Mouse (Mus musculus) cortical plate, adult 2 months (tissue): ENCODE results near the gene Zdhhc19. TPM values are rescaled to one million over a fixed set of nuclear protein-coding genes. Genes with fewer than 3 reads are reported as not detected.

Source experiments
- H3K27ac ChIP-seq: fragments of 200-500 bp; 2 replicates; pipeline ENCODE4 v1.5.1; 2012; ENCODE audit warnings: low read length, control low read depth, inconsistent platforms; ENCODE audit not compliant: insufficient read depth
- H3K4me1 ChIP-seq: fragments of 200-500 bp; 2 replicates; pipeline ENCODE4 v1.6.1; 2011; ENCODE audit warnings: low read length; ENCODE audit not compliant: control insufficient read depth, insufficient read depth
- H3K4me3 ChIP-seq: fragments of 200-500 bp; 2 replicates; pipeline ENCODE4 v1.5.1; 2011; ENCODE audit warnings: mild to moderate bottlenecking, low read length, control low read depth; ENCODE audit not compliant: insufficient read depth
- CTCF ChIP-seq: fragments of 200-500 bp; IDR thresholded peaks from 2 replicates; pipeline ENCODE4 v1.5.1; 2011; ENCODE audit warnings: mild to moderate bottlenecking, control low read depth, low read length; ENCODE audit not compliant: insufficient read depth; ENCODE audit errors: extremely low read depth
- POLR2A ChIP-seq: fragments of 200-500 bp; IDR thresholded peaks from 2 replicates; pipeline ENCODE4 v1.6.1; 2011; ENCODE audit warnings: mild to moderate bottlenecking, low read length, control low read depth; ENCODE audit not compliant: insufficient read depth; ENCODE audit errors: extremely low read depth
- polyA plus RNA-seq: library from polyadenylated mRNA; depleted of rRNA; stranded (reverse); fragments of >200 nt; gene quantifications from 2 replicates; pipeline ENCODE4 v1.2.3, GENCODE M21; 2012

The Zdhhc19 gene
- polyA plus RNA-seq, 1 experiment = not detected

GRCm38 (mm10) chr16:32522578-32523194 is 26.6 kb downstream of the Zdhhc19 start:
- peaks cover 15% of the 10 kb centered on the region for H3K4me1 ChIP-seq
- TF ChIP-seq CTCF (no peak), POLR2A (no peak)
- H3K4me3 ChIP-seq = no peak overlapping the region
- no peak overlapping the region for H3K27ac ChIP-seq

GRCm38 (mm10) chr16:32523462-32524243 is 27.6 kb downstream of the Zdhhc19 start:
- peak overlapping the region; percentile 66; the same call in 1 of the 2 replicates for H3K27ac ChIP-seq
- TF ChIP-seq POLR2A (no peak), CTCF (no peak)
- no peak overlapping the region for H3K4me3 ChIP-seq
- peaks cover 15% of the 10 kb centered on the region for H3K4me1 ChIP-seq

GRCm38 (mm10) chr16:32524244-32524615 is 28.2 kb downstream of the Zdhhc19 start:
- Histone ChIP-seq H3K4me1 (peaks cover 15% of the 10 kb centered on the region), H3K4me3 (no peak overlapping the region), H3K27ac (peak overlapping the region; percentile 66; the same call in 1 of the 2 replicates)
- no peak for TF ChIP-seq POLR2A
- TF ChIP-seq CTCF = no peak

GRCm38 (mm10) chr16:32526906-32527305 is 30.8 kb downstream of the Zdhhc19 start:
- no peak for TF ChIP-seq CTCF
- TF ChIP-seq POLR2A = no peak
- peaks cover 8% of the 10 kb centered on the region; the same call in 1 of the 2 replicates for H3K4me1 ChIP-seq
- no peak overlapping the region for H3K27ac ChIP-seq
- no peak overlapping the region for H3K4me3 ChIP-seq

DNA sequence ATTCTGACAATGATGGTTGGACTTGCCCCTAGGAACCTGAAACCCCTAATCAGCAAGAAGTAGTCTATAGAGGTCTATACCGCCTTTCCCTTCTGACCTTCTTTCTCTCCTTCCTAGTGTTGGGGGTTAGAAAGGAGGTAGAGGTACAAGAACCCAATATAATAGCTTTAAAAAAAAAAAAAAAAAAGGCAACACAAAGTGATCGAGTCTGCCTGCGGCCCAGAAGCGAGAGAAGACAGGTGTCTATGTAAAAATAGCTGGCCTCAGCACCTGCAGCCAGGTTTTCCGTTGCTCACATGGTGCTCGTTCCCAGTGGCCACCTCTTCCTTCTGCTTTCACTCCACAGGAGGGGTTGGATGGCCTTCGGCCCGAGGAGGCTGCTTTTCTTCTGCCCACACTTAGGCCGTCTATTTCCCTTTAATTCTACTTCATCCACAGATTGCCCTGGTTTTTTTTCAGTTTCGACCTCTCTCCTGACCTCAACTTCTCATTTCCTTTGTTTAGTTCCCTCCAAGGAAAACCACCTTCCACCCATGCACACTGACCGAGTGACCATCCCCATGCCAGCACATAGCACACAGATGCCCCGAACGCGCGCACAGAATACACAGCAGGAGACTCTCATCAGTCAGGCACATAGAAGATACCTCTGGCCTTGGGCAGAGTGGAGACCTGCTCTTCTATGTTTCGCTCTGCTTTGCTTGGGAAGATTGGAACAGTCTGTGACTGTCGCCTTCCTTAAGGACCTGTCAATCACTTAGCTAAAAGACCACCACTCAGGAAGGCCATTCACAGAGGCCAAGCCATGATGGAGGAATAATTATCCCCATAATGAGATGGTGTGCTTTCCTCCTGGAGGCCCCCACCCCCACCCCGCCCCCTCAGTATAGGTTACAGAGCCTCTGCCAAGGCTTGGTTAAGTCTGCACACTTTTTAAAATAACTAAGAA is 37.1 kb downstream of the Zdhhc19 start:
- TF ChIP-seq CTCF (no peak), POLR2A (no peak)
- no peaks in the 10 kb centered on the region for H3K4me1 ChIP-seq
- no peak overlapping the region for H3K27ac ChIP-seq
- no peak overlapping the region for H3K4me3 ChIP-seq

GRCm38 (mm10) chr16:32535157-32535751 is 39.2 kb downstream of the Zdhhc19 start:
- no peak overlapping the region for H3K4me3 ChIP-seq
- H3K4me1 ChIP-seq = no peaks in the 10 kb centered on the region
- H3K27ac ChIP-seq = no peak overlapping the region
- TF ChIP-seq CTCF = no peak
- no peak for TF ChIP-seq POLR2A

GRCm38 (mm10) chr16:32537867-32538660 is 42.0 kb downstream of the Zdhhc19 start:
- TF ChIP-seq CTCF = no peak
- TF ChIP-seq POLR2A = no peak
- no peaks in the 10 kb centered on the region for H3K4me1 ChIP-seq
- H3K27ac ChIP-seq = no peak overlapping the region
- no peak overlapping the region for H3K4me3 ChIP-seq

GRCm38 (mm10) chr16:32538761-32539255 is 42.7 kb downstream of the Zdhhc19 start:
- Histone ChIP-seq H3K27ac (no peak overlapping the region), H3K4me1 (no peaks in the 10 kb centered on the region), H3K4me3 (no peak overlapping the region)
- TF ChIP-seq CTCF (no peak), POLR2A (no peak)
